Mouse (Mus musculus): ENCODE results near the gene Wwox.

Gene Wwox

GRCm38 (mm10) chr8:114870410-114870809, 431.0 kb downstream of the Wwox start:
- DNase-seq (ENCODE audit: low read depth), result no peak

GRCm38 (mm10) chr8:114872491-114872890, 433.0 kb downstream of the Wwox start:
- no peak for DNase-seq (ENCODE audit: low read depth)

GRCm38 (mm10) chr8:114875161-114875560, 435.7 kb downstream of the Wwox start:
- no peak for DNase-seq (ENCODE audit: low read depth)

- no peak for DNase-seq (ENCODE audit: low read depth)
These were observed 436.7 kb downstream of the Wwox start for GRCm38 (mm10) chr8:114876161-114876611.

GRCm38 (mm10) chr8:114876696-114877206, 437.3 kb downstream of the Wwox start:
- no peak for DNase-seq (ENCODE audit: low read depth)

- no peak for DNase-seq (ENCODE audit: low read depth)
These were observed 437.8 kb downstream of the Wwox start for GRCm38 (mm10) chr8:114877234-114877633.

- no peak for DNase-seq (ENCODE audit: low read depth)
These were observed 439.2 kb downstream of the Wwox start for GRCm38 (mm10) chr8:114878449-114879276.

GRCm38 (mm10) chr8:114879277-114879568, 439.8 kb downstream of the Wwox start:
- DNase-seq (ENCODE audit: low read depth), result no peak

GRCm38 (mm10) chr8:114879678-114880077, 440.2 kb downstream of the Wwox start:
- no peak for DNase-seq (ENCODE audit: low read depth)

- no peak for DNase-seq (ENCODE audit: low read depth)
These were observed 441.1 kb downstream of the Wwox start for GRCm38 (mm10) chr8:114880475-114881135.

GRCm38 (mm10) chr8:114881891-114882401, 442.5 kb downstream of the Wwox start:
- DNase-seq (ENCODE audit: low read depth), result no peak

- DNase-seq (ENCODE audit: low read depth), result no peak
These were observed 443.0 kb downstream of the Wwox start for GRCm38 (mm10) chr8:114882504-114882903.

GRCm38 (mm10) chr8:114882936-114883606, 443.6 kb downstream of the Wwox start:
- no peak for DNase-seq (ENCODE audit: low read depth)

- DNase-seq (ENCODE audit: low read depth), result no peak
These were observed 444.5 kb downstream of the Wwox start for GRCm38 (mm10) chr8:114883967-114884366.

- DNase-seq (ENCODE audit: low read depth), result no peak
These were observed 445.7 kb downstream of the Wwox start for GRCm38 (mm10) chr8:114885026-114885592.

- no peak for DNase-seq (ENCODE audit: low read depth)
These were observed 448.9 kb downstream of the Wwox start for GRCm38 (mm10) chr8:114888388-114888787.

GRCm38 (mm10) chr8:114889578-114890374, 450.3 kb downstream of the Wwox start:
- DNase-seq (ENCODE audit: low read depth), result no peak

GRCm38 (mm10) chr8:114890478-114890877, 451.0 kb downstream of the Wwox start:
- no peak for DNase-seq (ENCODE audit: low read depth)

- no peak for DNase-seq (ENCODE audit: low read depth)
These were observed 451.8 kb downstream of the Wwox start for GRCm38 (mm10) chr8:114891252-114891651.

GRCm38 (mm10) chr8:114897432-114897831, 458.0 kb downstream of the Wwox start:
- no peak for DNase-seq (ENCODE audit: low read depth)

- no peak for DNase-seq (ENCODE audit: low read depth)
These were observed 459.7 kb downstream of the Wwox start for GRCm38 (mm10) chr8:114899157-114899556.

Data from fibroblast of lung, adult 2 months (primary cell).